Mouse (Mus musculus): Measurements from ENCODE around the gene Rab17. TPM values are rescaled to one million over a fixed set of nuclear protein-coding genes. Genes with fewer than 3 reads are reported as not detected.

Gene Rab17
- polyA plus RNA-seq, 1 experiment: 0.02 TPM

GRCm38 (mm10) chr1:90981346-90981745 lies 11.9 kb upstream of the Rab17 start:
- H3K36me3 ChIP-seq (ENCODE audit: control insufficient read depth, insufficient read depth): no peaks in the 10 kb centered on the region
- no peak overlapping the region for H3ac ChIP-seq (ENCODE audit: control insufficient read depth, insufficient read length, low read depth)
- H3K27me3 ChIP-seq (ENCODE audit: control insufficient read depth, insufficient read depth, insufficient read length): no peaks in the 10 kb centered on the region
- no peaks in the 10 kb centered on the region for H3K79me2 ChIP-seq (ENCODE audit: control insufficient read depth, insufficient read depth)
- TF ChIP-seq USF1 (IDR thresholded peaks at IDR 0.05; ENCODE audit: low read depth) (no peak), MAX (IDR thresholded peaks at IDR 0.05) (no peak), CTCF (IDR thresholded peaks at IDR 0.05; ENCODE audit: control insufficient read depth, insufficient read depth, insufficient read length) (no peak), MYOG (IDR thresholded peaks at IDR 0.05; ENCODE audit: control insufficient read depth, extremely low read depth, insufficient read length) (no peak), CEBPB (IDR thresholded peaks at IDR 0.05; ENCODE audit: low read depth) (no peak), MYOD1 (IDR thresholded peaks at IDR 0.05; ENCODE audit: control insufficient read depth, insufficient read length, low read depth) (no peak), FOSL1 (IDR thresholded peaks at IDR 0.05; ENCODE audit: insufficient read depth, low read length, poor library complexity, severe bottlenecking) (no peak)
- H3K79me3 ChIP-seq (ENCODE audit: low read depth): no peaks in the 10 kb centered on the region
- H3K4me3 ChIP-seq (ENCODE audit: insufficient read depth, poor library complexity, severe bottlenecking): no peak overlapping the region

DNA sequence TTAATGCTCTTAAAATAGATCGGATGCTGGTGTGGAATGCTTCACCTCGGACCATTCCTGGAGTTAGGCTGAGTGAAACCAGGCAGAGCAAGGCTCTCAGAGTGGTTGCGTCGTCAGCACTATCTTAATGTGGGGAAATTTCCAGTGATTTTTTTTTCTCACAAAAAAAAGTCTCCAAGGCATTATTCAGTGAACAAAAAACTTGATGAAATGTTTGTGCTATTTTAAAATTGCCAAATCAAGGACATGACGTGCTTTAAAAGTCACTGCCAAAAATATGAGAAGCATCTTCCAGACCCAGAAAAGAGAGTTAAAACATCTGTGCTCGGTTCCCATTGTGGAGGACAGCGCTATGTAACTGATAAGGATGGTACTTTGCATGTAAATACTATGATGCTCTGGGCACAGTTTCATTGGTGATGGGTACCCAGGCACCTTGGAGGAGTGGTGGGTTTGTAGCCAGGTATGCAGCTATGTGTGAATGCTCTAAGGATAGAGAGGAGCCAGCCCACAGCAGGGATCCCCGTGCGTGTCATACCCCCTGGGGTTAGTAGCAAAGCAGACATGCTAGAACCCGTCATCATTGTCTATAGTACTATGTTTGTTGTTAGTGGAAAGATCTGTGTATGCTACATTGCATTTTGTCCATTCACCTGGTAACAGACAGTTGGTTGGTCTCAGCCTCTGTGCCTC lies 11.3 kb upstream of the Rab17 start:
- H3K36me3 ChIP-seq (ENCODE audit: control insufficient read depth, insufficient read depth): no peaks in the 10 kb centered on the region

DNA sequence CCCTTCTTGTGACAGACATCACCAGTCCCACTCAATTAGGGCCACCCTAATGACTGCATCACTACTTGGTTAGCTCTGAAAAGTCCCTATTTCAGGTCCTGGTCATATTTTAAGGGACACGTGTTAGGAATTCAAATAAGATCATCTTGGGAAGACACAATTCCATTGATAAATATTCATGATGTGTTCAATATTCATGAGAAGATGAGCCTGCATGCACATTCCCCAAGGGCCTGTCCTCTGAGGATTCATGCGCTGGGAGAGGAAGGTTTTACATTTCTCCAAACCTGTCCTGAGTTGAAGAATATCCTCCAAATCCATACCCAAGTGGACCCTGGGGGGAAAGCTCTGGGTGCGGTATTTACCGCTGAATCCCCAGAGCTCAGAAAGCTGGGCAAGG lies 6.5 kb upstream of the Rab17 start:
- H3K36me3 ChIP-seq (ENCODE audit: control insufficient read depth, insufficient read depth): no peaks in the 10 kb centered on the region
- H3K79me3 ChIP-seq (ENCODE audit: low read depth): no peaks in the 10 kb centered on the region
- H3K79me2 ChIP-seq (ENCODE audit: control insufficient read depth, insufficient read depth): no peaks in the 10 kb centered on the region
- no peaks in the 10 kb centered on the region for H3K27me3 ChIP-seq (ENCODE audit: control insufficient read depth, insufficient read depth, insufficient read length)
- no peak overlapping the region for H3K4me3 ChIP-seq (ENCODE audit: insufficient read depth, poor library complexity, severe bottlenecking)
- TF ChIP-seq MYOG (IDR thresholded peaks at IDR 0.05; ENCODE audit: control insufficient read depth, extremely low read depth, insufficient read length) (no peak), USF1 (IDR thresholded peaks at IDR 0.05; ENCODE audit: low read depth) (no peak), CTCF (IDR thresholded peaks at IDR 0.05; ENCODE audit: control insufficient read depth, insufficient read depth, insufficient read length) (no peak), MAX (IDR thresholded peaks at IDR 0.05) (no peak), FOSL1 (IDR thresholded peaks at IDR 0.05; ENCODE audit: insufficient read depth, low read length, poor library complexity, severe bottlenecking) (no peak), MYOD1 (IDR thresholded peaks at IDR 0.05; ENCODE audit: control insufficient read depth, insufficient read length, low read depth) (no peak), CEBPB (IDR thresholded peaks at IDR 0.05; ENCODE audit: low read depth) (no peak)
- H3ac ChIP-seq (ENCODE audit: control insufficient read depth, insufficient read length, low read depth): no peak overlapping the region

More for the DNA sequence above, 11.3 kb upstream of the Rab17 start:
- H3ac ChIP-seq (ENCODE audit: control insufficient read depth, insufficient read length, low read depth): no peak overlapping the region
- H3K79me3 ChIP-seq (ENCODE audit: low read depth): no peaks in the 10 kb centered on the region
- H3K27me3 ChIP-seq (ENCODE audit: control insufficient read depth, insufficient read depth, insufficient read length): no peaks in the 10 kb centered on the region
- no peak overlapping the region for H3K4me3 ChIP-seq (ENCODE audit: insufficient read depth, poor library complexity, severe bottlenecking)
- TF ChIP-seq USF1 (IDR thresholded peaks at IDR 0.05; ENCODE audit: low read depth): no peak
- TF ChIP-seq FOSL1 (IDR thresholded peaks at IDR 0.05; ENCODE audit: insufficient read depth, low read length, poor library complexity, severe bottlenecking): no peak
- no peak for TF ChIP-seq MAX (IDR thresholded peaks at IDR 0.05)
- H3K79me2 ChIP-seq (ENCODE audit: control insufficient read depth, insufficient read depth): no peaks in the 10 kb centered on the region

DNA sequence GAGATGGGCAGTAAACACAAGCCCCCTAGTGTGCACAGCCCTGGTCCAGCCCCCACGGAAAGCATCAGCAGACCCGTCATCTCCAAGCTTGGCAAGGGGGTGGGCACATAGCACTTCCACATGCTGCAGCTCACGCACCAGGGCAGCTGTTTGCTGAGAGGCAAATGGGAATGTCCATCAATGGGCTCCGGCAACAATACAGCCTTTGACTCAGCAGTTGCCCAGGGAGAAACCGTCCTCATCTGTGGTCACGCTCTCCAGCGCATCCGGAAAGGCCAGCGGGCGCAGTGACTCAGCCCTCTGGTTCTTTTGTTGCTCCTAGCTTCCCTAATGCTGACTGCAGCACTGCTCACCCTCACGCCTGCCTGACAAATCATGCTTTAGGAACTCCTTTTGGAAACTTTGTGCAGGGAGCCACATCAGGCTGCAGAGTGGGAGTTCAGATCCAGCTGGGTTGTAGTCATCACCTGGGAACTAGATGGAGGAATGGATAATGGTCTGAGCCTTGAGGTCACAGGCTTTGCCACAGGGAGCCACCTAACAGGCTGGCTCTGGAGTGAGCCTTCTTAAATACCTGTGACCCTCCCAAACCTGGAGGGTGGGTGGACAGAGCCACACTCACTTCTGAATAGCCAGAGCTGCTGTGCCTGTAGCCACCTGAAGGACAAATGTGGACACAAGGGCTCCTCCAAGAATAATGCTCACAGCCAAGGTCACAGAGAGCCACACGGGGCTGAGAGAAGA lies 5.6 kb upstream of the Rab17 start:
- Histone ChIP-seq H3K36me3 (ENCODE audit: control insufficient read depth, insufficient read depth) (no peaks in the 10 kb centered on the region), H3K27me3 (ENCODE audit: control insufficient read depth, insufficient read depth, insufficient read length) (no peaks in the 10 kb centered on the region), H3K4me3 (ENCODE audit: insufficient read depth, poor library complexity, severe bottlenecking) (no peak overlapping the region), H3K79me2 (ENCODE audit: control insufficient read depth, insufficient read depth) (no peaks in the 10 kb centered on the region), H3ac (ENCODE audit: control insufficient read depth, insufficient read length, low read depth) (no peak overlapping the region), H3K79me3 (ENCODE audit: low read depth) (no peaks in the 10 kb centered on the region)
- TF ChIP-seq FOSL1 (IDR thresholded peaks at IDR 0.05; ENCODE audit: insufficient read depth, low read length, poor library complexity, severe bottlenecking) (peak; percentile 28), MYOD1 (IDR thresholded peaks at IDR 0.05; ENCODE audit: control insufficient read depth, insufficient read length, low read depth) (peak; percentile 91), CTCF (IDR thresholded peaks at IDR 0.05; ENCODE audit: control insufficient read depth, insufficient read depth, insufficient read length) (no peak), USF1 (IDR thresholded peaks at IDR 0.05; ENCODE audit: low read depth) (peak; percentile 31), MAX (IDR thresholded peaks at IDR 0.05) (no peak), MYOG (IDR thresholded peaks at IDR 0.05; ENCODE audit: control insufficient read depth, extremely low read depth, insufficient read length) (no peak), CEBPB (IDR thresholded peaks at IDR 0.05; ENCODE audit: low read depth) (no peak)

DNA sequence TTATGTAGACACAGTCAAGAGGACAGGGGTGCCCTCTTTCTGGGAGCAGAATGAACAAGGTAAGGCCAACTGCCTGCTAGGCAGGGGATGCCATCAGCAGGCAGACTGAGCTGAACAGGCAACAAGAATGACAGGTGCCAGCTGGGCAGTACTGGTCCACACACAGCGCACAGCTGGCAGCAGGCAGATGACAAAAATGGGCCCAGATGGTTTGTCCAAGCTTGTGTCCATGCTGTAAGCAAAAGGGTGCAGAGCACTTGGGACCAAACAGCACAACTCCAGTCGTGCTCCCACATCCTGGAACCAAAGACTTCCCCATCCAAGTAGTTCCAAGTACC lies 4.1 kb upstream of the Rab17 start:
- no peaks in the 10 kb centered on the region for H3K79me2 ChIP-seq (ENCODE audit: control insufficient read depth, insufficient read depth)
- H3K4me3 ChIP-seq (ENCODE audit: insufficient read depth, poor library complexity, severe bottlenecking): no peak overlapping the region
- no peak overlapping the region for H3ac ChIP-seq (ENCODE audit: control insufficient read depth, insufficient read length, low read depth)
- H3K27me3 ChIP-seq (ENCODE audit: control insufficient read depth, insufficient read depth, insufficient read length): no peaks in the 10 kb centered on the region
- H3K36me3 ChIP-seq (ENCODE audit: control insufficient read depth, insufficient read depth): no peaks in the 10 kb centered on the region
- no peaks in the 10 kb centered on the region for H3K79me3 ChIP-seq (ENCODE audit: low read depth)
- TF ChIP-seq MYOG (IDR thresholded peaks at IDR 0.05; ENCODE audit: control insufficient read depth, extremely low read depth, insufficient read length) (no peak), FOSL1 (IDR thresholded peaks at IDR 0.05; ENCODE audit: insufficient read depth, low read length, poor library complexity, severe bottlenecking) (no peak), MYOD1 (IDR thresholded peaks at IDR 0.05; ENCODE audit: control insufficient read depth, insufficient read length, low read depth) (peak; percentile 68), CTCF (IDR thresholded peaks at IDR 0.05; ENCODE audit: control insufficient read depth, insufficient read depth, insufficient read length) (no peak)
